Mouse (Mus musculus) kidney, postnatal 14 days (tissue): ENCODE results near the gene Zbtb21.
"Not testable (repeated sequence)": the region's sequence is repeated elsewhere in the genome, so short reads cannot be mapped to it uniquely, and the experiment has no call there.

Source experiments
- DNase-seq: peaks from one replicate; pipeline ENCODE4 v3.0.0; 2022; ENCODE audit warnings: mixed read lengths

The Zbtb21 gene

GRCm38 (mm10) chr16:97962151-97962948 is at the start of gene Zbtb21, which contains the start of gene C2cd2:
Gene Zbtb21 (minus strand): TSS chr16:97962622.
Gene C2cd2 (minus strand): TSS chr16:97962598.
- DNase-seq: peak; percentile 98

- not testable (repeated sequence) for DNase-seq
These were observed 34.9 kb upstream of the Zbtb21 start for GRCm38 (mm10) chr16:97997383-97997731.

- DNase-seq: peak; percentile 91
These were observed 34.4 kb upstream of the Zbtb21 start, which contains the start of gene B230307C23Rik for GRCm38 (mm10) chr16:97996616-97997382. Gene B230307C23Rik (plus strand): TSS chr16:97997315.

GRCm38 (mm10) chr16:97995849-97996615 is 33.6 kb upstream of the Zbtb21 start:
- no peak for DNase-seq

- not testable (repeated sequence) for DNase-seq
These were observed 30.1 kb upstream of the Zbtb21 start for GRCm38 (mm10) chr16:97992477-97992876.

GRCm38 (mm10) chr16:97991517-97991916 is 29.1 kb upstream of the Zbtb21 start:
- DNase-seq: no peak

- no peak for DNase-seq
These were observed 22.2 kb upstream of the Zbtb21 start for GRCm38 (mm10) chr16:97984589-97984988.

- no peak for DNase-seq
These were observed 18.9 kb upstream of the Zbtb21 start for GRCm38 (mm10) chr16:97981362-97981761.

GRCm38 (mm10) chr16:97977722-97978121 is 15.3 kb upstream of the Zbtb21 start:
- no peak for DNase-seq

- DNase-seq: no peak
These were observed 14.9 kb upstream of the Zbtb21 start for GRCm38 (mm10) chr16:97977277-97977676.

GRCm38 (mm10) chr16:97963956-97964540 is 1.6 kb upstream of the Zbtb21 start:
- DNase-seq: no peak

- peak; percentile 10 for DNase-seq
These were observed 856 bp downstream of the Zbtb21 start for GRCm38 (mm10) chr16:97961381-97962150.

GRCm38 (mm10) chr16:97960348-97960747 is 2.1 kb downstream of the Zbtb21 start:
- no peak for DNase-seq

- DNase-seq: no peak
These were observed 3.9 kb downstream of the Zbtb21 start for GRCm38 (mm10) chr16:97958401-97958973.

- DNase-seq: no peak
These were observed 4.8 kb downstream of the Zbtb21 start for GRCm38 (mm10) chr16:97957626-97958025.

- DNase-seq: no peak
These were observed 6.4 kb downstream of the Zbtb21 start for GRCm38 (mm10) chr16:97956011-97956410.

- DNase-seq: no peak
These were observed 9.1 kb downstream of the Zbtb21 start for GRCm38 (mm10) chr16:97953300-97953699.

- DNase-seq: no peak
These were observed 9.6 kb downstream of the Zbtb21 start for GRCm38 (mm10) chr16:97952801-97953200.

- no peak for DNase-seq
These were observed 10.1 kb downstream of the Zbtb21 start for GRCm38 (mm10) chr16:97952371-97952770.

- DNase-seq: no peak
These were observed 12.4 kb downstream of the Zbtb21 start for GRCm38 (mm10) chr16:97950061-97950460.

GRCm38 (mm10) chr16:97948836-97949235 is 13.6 kb downstream of the Zbtb21 start:
- DNase-seq: no peak
